Mouse (Mus musculus): ENCODE results near the gene Ppard.
A peak's percentile ranks its signal among the peaks of the same experiment; 100 is the strongest.
"Not testable (repeated sequence)": the region's sequence is repeated elsewhere in the genome, so short reads cannot be mapped to it uniquely, and the experiment has no call there.

The Ppard gene

DNA sequence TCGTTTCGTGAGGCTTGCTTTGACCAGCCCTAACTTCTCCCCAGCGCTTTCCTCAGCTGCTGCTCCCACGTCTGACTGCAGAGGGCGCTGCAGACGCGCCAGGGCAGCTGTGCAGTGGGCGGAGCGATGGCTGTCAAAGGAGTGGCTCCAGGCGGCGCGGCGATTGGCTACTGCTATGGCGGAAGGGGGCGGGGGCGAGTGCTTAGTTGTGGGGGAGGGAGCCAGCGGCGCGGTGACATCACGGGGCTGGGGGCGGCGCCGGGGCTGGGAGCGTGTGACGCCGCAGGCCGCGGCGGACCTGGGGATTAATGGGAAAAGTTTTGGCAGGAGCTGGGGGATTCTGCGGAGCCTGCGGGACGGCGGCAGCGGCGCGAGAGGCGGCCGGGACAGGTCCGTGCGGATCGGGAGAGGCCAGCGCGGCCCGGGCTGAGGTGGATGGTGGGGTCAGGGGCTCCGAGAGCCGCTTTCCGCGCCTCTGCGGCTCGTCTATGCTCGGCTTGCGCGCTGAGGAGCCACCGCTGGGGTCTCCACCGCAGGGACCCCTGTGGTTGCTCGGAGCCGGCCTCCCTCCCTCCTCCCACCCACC, at the start of gene Ppard:
Gene Ppard (plus strand): TSS at position 226 of the 586 bp plus-strand sequence.
- DNase-seq: peak; percentile 96 to 97

DNA sequence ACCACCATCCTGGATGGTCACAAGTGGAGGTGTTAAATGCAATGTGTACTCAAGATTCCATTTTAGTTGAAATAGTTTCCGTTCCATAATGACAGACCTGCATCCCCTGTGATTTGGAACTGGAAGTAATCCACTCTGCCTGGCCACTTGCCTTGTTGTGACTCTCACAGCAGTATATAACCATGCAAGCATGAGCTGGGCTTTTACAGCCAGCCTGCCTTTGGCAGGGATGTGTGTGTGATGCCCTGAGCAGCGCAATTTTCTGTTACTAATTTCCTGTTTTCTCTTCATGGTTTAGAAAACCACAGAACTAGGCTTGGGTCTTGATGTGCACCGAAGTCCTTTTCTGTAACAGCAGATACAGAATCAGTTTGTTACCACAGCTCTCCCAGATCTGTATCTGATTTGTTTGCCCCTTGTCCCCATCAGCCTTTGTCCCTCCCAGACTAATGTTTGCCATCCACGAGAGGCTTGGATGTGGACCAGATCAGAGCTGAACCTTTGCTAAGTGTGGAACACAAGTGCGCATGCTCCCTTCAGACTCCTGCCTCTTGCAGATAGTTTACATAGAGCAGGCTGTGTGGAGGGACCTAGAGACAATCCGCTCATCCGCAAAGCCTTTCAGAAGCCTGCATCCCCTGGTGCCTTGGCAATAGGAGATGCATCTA, 47.4 kb upstream of the Ppard start:
- peak in 1 of 2 experiments; percentile 48 for DNase-seq

DNA sequence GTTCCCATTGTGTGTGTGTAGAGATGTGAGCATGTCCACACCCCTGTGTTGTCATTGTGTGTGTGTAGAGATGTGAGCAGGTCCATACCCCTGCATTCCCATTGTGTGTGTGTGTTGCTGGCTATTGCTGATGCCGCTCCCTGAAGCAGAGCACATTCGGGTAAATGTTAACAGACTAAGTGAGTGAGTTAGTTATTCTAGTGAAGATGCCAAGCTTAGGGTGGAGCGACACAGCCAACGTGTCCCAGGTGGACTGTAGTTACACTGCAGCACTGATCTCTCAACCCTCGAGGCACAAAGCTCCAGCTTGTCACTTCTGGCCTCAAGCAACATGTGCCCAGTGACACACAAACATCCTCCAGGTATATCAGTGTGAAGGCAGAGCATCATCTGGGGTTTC, 44.2 kb upstream of the Ppard start:
- no peak for DNase-seq

- no peak for DNase-seq
Measured at GRCm38 (mm10) chr17:28192754-28193153, 39.7 kb upstream of the Ppard start.

GRCm38 (mm10) chr17:28193559-28193958, 38.9 kb upstream of the Ppard start:
- no peak for DNase-seq

GRCm38 (mm10) chr17:28195033-28195432, 37.5 kb upstream of the Ppard start:
- DNase-seq: no peak

GRCm38 (mm10) chr17:28197646-28198045, 34.9 kb upstream of the Ppard start:
- no peak for DNase-seq

DNA sequence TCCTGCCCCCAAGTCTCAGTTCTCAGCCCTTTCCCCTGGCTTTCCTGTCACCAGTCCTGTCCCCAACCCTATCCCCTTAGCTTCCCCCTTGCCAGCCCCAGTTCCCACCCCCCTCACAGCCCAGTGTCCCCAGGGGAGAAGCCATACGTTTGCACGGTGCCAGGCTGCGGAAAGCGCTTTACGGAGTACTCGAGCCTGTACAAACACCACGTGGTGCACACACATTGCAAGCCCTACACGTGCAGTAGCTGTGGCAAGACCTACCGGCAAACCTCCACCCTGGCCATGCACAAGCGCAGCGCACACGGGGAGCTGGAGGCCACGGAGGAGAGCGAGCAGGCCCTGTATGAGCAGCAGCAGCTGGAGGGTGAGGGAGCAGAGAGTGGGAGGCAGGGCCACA, 30.5 kb upstream of the Ppard start:
- no peak for DNase-seq

GRCm38 (mm10) chr17:28204052-28204720, 28.3 kb upstream of the Ppard start:
- DNase-seq: peak; percentile 23 to 50

- no peak for DNase-seq
Measured at GRCm38 (mm10) chr17:28205443-28205842, 27.1 kb upstream of the Ppard start.

GRCm38 (mm10) chr17:28207092-28207491, 25.4 kb upstream of the Ppard start:
- DNase-seq: no peak

GRCm38 (mm10) chr17:28207591-28208313, 24.7 kb upstream of the Ppard start, which contains the start of gene Def6:
TSS of gene Def6 (plus strand) at chr17:28207778.
- peak; percentile 79 to 83 for DNase-seq

GRCm38 (mm10) chr17:28208314-28208612, 24.2 kb upstream of the Ppard start:
- DNase-seq: no peak

- peak in 1 of 2 experiments; percentile 20 for DNase-seq
Measured at GRCm38 (mm10) chr17:28209457-28210110, 22.9 kb upstream of the Ppard start.

GRCm38 (mm10) chr17:28211921-28212341, 20.6 kb upstream of the Ppard start:
- peak in 1 of 2 experiments; percentile 33 for DNase-seq

DNA sequence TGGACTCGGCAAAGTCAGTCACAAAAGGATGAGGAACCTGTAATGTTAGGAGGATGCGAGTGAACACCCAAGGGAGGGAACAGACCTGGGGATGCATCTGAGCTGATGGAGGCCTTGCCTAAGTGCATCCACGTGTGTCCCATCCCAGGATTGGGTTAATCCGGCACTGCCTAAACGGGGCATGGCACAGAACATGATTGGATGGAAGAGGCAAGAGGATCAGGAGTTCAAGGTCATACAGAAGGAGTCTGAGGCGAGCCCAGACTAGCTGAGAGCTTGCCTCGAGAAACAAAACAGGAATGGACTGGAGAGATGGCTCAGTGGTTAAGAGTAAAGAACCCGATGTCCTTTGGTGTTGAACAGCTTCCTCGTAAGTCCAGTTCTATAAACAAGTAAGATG, 20.1 kb upstream of the Ppard start:
- no peak for DNase-seq

DNA sequence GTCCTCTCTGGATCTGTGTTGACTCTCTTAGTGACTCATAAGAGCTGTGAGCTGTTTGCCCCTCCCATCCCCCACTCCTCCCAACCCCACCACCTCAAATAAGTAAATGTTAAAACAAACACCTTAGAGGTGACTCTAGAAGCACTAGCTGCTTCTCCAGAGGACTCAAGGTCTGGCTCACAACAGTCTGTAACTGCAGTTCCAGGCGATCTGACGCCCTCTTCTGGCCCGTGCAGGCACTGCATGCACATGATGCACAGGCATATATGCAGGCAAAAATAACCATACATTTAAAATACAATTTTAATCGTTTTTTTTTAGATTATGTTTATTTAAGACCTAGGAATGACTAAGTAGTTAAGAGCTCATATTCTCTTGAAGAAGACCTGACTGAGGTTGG, 19.3 kb upstream of the Ppard start:
- no peak for DNase-seq

DNA sequence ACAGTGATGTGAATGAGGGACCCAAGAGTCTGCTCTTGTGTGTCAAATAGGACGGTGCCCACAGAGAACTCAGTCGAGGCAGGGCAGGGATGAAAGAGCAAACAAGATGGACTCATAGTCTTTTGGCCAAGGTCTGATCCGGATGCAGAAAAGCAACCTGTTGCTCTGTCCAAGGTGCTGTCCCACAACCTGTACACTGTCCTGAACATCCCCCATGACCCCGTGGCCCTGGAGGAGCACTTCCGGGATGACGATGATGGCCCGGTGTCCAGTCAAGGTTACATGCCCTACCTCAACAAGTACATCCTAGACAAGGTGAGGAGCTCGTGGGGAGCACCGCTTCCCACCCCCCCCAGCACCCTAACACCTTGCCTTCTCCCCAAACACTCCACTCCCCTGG, 15.7 kb upstream of the Ppard start:
- DNase-seq: no peak

DNA sequence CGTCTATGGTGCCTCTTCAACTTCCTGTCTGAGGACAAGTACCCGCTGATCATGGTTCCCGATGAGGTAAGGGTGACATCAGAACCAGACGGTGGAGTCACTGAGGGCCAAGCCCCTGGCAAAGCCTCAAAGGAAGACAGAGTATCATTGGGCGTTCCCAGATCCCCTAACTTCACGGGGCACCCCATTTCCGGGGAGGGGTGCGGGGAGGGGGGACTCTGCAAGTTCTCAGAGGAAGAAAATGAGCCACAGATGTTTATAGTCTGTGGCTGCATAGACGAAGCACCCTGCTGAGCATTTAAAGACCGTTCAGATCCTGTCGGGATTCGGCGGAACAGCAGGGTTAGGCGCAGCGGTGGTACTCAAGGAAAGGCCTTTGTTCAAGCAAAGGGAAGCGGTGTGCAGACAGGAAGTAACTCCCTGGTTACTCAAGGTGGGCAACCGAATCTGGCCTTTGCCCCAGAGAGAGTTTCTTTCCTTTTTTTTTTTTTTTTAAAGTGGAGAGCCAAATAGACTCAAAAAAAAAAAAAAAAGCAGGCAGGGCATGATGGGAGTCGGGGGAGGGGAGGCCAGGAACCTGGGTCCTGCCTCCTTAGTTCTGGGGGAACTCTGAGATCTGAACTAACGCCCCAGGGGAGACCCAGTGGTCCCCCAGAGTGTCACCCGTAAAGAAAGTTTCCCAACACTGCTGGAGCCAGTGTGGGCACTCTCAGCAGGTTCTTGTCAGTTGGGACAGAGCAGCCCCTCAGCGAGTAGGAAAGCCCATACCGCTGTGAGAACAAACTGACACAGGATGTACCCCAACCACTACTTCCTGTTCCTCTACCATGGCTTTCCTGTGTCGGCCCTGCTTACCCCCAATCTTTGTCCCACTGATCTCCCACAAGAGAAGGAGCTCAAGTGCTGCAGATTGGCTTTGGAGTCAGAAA, 14.5 kb upstream of the Ppard start:
- DNase-seq: peak; percentile 62 to 78

DNA sequence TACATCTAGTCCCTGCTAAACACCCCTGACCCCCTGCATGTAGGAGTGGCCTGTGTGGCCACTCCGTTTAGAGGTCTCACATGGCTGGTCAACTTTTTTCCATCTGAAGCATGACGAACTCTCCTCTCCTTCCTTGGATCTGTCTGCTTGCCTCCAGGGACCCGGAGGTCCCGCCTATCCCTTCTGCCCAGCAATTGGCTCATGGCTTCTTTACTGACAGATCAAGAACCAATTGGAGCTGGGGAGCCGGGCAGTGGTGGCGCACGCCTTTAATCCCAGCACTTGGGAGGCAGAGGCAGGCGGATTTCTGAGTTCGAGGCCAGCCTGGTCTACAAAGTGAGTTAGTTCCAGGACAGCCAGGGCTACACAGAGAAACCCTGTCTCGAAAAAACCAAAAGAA, 10.0 kb upstream of the Ppard start:
- DNase-seq: not testable (repeated sequence)

DNA sequence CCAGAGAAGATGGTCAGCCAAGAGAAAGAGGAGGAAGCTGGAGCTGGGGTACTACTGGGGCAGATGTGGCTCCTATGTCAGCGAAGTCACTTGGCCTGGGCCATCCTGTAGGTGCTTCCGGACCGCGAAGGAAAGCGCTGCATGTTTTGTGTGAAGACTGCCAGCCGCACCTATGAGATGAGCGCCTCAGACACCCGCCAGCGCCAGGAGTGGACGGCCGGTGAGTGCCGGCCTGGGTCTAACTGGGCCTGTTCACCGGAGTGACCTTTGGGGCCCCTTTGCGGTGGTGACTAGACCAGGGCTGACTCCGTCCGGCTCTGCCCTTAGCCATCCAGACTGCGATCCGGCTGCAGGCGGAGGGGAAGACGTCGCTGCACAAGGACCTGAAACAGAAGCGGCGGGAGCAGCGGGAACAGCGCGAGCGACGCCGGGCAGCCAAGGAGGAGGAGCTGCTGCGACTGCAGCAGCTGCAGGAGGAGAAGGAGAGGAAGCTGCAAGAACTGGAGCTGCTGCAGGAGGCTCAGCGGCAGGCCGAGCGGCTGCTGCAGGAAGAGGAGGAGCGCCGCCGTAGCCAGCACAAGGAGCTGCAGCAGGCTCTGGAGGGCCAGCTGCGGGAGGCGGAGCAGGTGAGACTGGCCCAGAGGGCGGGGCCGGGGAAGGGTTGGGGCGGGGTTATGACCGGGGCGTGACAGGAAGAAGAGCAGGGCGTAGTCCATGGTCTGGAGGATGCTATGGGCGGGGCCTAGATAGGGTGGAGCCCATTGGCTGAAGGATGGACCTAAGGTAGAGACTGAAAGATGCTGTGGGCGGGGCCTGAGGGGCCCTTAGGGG, 8.7 kb upstream of the Ppard start:
- peak; percentile 94 to 97 for DNase-seq
